Mouse (Mus musculus): Measurements from ENCODE around the gene Ppargc1a. TPM values are rescaled to one million over a fixed set of nuclear protein-coding genes. Genes with fewer than 3 reads are reported as not detected.

Ppargc1a gene
- polyA plus RNA-seq, 1 experiment from 2014 or later: 16.7 TPM

GRCm38 (mm10) chr5:51582618-51583017 lies 15.1 kb upstream of the Ppargc1a start:
- WGBS: 66% methylated on average over 5 of the region's 5 CpGs
- H3K4me1 ChIP-seq: no peaks in the 10 kb centered on the region
- no peak overlapping the region for H3K4me2 ChIP-seq
- ATAC-seq (replicated peaks): no peak; the same call in 1 of the 2 replicates
- H3K9ac ChIP-seq: no peak overlapping the region
- no peak overlapping the region for H3K4me3 ChIP-seq
- no peaks in the 10 kb centered on the region for H3K9me3 ChIP-seq
- H3K27me3 ChIP-seq (replicated peaks): no peaks in the 10 kb centered on the region
- H3K36me3 ChIP-seq (replicated peaks): no peaks in the 10 kb centered on the region
- no peak overlapping the region for H3K27ac ChIP-seq

DNA sequence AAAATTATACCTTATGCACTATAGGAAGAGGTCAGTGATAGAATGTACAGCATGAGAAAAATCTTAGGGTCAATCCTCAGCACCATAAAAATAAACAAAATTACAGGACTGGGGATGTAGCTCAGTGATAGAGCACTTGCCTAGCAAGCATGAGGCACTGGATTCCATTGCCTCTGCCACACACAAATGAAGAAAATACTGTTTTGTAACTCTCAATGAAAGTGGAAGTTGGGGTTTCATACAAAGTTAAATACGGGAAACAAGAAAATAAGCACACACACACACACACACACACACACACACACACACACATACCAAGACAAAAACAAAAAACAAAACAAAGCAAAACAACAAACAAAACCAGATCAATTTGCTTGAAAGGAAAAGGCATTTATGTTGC lies 10.1 kb upstream of the Ppargc1a start:
- Histone ChIP-seq H3K27ac (no peak overlapping the region), H3K4me1 (no peaks in the 10 kb centered on the region), H3K9ac (no peak overlapping the region), H3K9me3 (no peaks in the 10 kb centered on the region), H3K4me3 (no peak overlapping the region), H3K4me2 (no peak overlapping the region), H3K27me3 (replicated peaks) (no peaks in the 10 kb centered on the region), H3K36me3 (replicated peaks) (no peaks in the 10 kb centered on the region)
- WGBS: 92% methylated on average over 1 of the region's 1 CpGs
- ATAC-seq (replicated peaks): no peak

- H3K9me3 ChIP-seq: no peaks in the 10 kb centered on the region
- no peaks in the 10 kb centered on the region for H3K36me3 ChIP-seq (replicated peaks)
- H3K4me2 ChIP-seq: no peak overlapping the region
- 42% methylated on average over 2 of the region's 2 CpGs for WGBS
- H3K4me3 ChIP-seq: no peak overlapping the region
- no peaks in the 10 kb centered on the region for H3K27me3 ChIP-seq (replicated peaks)
- H3K9ac ChIP-seq: no peak overlapping the region
- no peaks in the 10 kb centered on the region for H3K4me1 ChIP-seq
- no peak for ATAC-seq (replicated peaks)
- H3K27ac ChIP-seq: no peak overlapping the region
Observed at GRCm38 (mm10) chr5:51573770-51574169, 6.2 kb upstream of the Ppargc1a start.

DNA sequence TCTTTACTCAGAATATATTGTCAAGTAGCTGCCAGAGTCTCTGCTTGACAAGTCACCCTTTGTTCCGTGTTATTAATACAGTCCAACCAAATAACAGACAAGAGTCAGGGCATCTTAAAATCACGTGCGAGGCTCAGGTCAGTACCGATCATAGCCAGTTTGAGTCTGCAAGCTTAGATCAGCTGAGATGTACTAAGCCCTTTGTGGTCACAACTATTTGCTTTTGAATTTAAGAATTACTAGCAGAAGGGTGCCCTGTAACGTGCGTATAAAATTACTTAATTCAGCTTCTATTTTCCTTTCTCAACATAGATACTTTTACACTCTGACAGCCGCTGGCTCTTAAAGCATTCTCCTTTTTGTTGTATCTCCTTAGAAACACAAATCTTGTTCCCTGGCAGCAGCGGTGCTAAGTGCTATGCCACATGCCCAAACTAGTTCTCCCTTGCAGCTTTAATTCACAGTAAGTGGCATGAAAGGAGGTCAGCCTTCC lies 718 bp upstream of the Ppargc1a start:
- Histone ChIP-seq H3K4me2 (peak overlapping the region; percentile 18), H3K9ac (no peak overlapping the region), H3K27me3 (replicated peaks) (no peaks in the 10 kb centered on the region), H3K27ac (no peak overlapping the region), H3K36me3 (replicated peaks) (no peaks in the 10 kb centered on the region), H3K9me3 (no peaks in the 10 kb centered on the region), H3K4me1 (peaks cover 14% of the 10 kb centered on the region), H3K4me3 (no peak overlapping the region)
- WGBS: 16% methylated on average over 8 of the region's 8 CpGs
- peak; percentile 79 for ATAC-seq (replicated peaks)

DNA sequence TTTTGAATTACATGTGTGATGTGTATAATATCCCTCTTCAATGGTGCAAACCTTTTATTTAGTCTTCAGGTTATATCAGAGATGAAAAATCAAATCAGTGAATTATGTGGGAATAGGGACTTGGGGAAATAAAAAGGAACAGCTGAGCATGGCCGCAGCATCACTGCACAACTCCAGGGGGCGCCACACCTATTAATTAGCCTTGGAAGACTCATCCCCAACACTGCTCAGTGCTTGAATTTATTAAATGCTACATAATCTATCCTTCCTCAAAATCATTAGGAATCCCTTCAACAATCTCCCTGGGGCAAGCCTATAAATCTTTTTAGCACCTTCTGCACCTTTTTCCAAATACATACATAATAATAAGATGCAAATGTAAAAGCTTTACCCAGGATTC lies 1.9 kb downstream of the Ppargc1a start:
- H3K27me3 ChIP-seq (replicated peaks): 0 out of 2 replicates have a peak, but pooled peaks cover 3% of the 10 kb centered on the region
- no peak overlapping the region for H3K27ac ChIP-seq
- H3K9ac ChIP-seq: no peak overlapping the region
- 73% methylated on average over 2 of the region's 2 CpGs for WGBS
- no peaks in the 10 kb centered on the region for H3K9me3 ChIP-seq
- ATAC-seq (replicated peaks): no peak
- no peak overlapping the region for H3K4me3 ChIP-seq
- no peaks in the 10 kb centered on the region for H3K36me3 ChIP-seq (replicated peaks)
- H3K4me2 ChIP-seq: no peak overlapping the region
- H3K4me1 ChIP-seq: peaks cover 14% of the 10 kb centered on the region

DNA sequence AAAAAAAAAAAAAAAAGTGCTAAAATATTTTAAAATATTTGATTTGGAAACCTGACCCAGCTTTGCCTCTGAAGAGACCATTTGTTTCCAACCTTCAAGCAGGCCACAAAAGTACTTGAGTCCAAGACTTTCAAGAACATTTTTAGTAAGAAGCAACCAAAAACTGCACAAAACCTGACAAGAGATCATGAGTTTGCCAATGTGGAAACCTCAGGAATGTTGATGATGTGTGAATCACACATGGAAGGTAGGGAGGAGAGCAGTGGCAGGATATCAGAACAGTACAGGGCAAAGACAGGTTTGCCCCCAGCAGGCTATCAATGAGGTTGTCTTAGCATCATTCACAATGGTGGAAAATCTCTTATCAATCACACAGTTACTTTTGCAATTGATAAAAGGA lies 2.5 kb downstream of the Ppargc1a start:
- H3K4me3 ChIP-seq: no peak overlapping the region
- H3K27me3 ChIP-seq (replicated peaks): 0 out of 2 replicates have a peak, but pooled peaks cover 3% of the 10 kb centered on the region
- H3K4me2 ChIP-seq: no peak overlapping the region
- H3K36me3 ChIP-seq (replicated peaks): no peaks in the 10 kb centered on the region
- H3K27ac ChIP-seq: no peak overlapping the region
- no peak overlapping the region for H3K9ac ChIP-seq
- H3K4me1 ChIP-seq: peaks cover 14% of the 10 kb centered on the region
- H3K9me3 ChIP-seq: no peaks in the 10 kb centered on the region
- ATAC-seq (replicated peaks): no peak

- Histone ChIP-seq H3K4me2 (no peak overlapping the region), H3K36me3 (replicated peaks) (no peaks in the 10 kb centered on the region), H3K9me3 (no peaks in the 10 kb centered on the region), H3K9ac (no peak overlapping the region), H3K27ac (no peak overlapping the region), H3K4me3 (no peak overlapping the region), H3K27me3 (replicated peaks) (0 out of 2 replicates have a peak, but pooled peaks cover 3% of the 10 kb centered on the region), H3K4me1 (peaks cover 13% of the 10 kb centered on the region)
- no peak for ATAC-seq (replicated peaks)
- 91% methylated on average over 3 of the region's 3 CpGs for WGBS
Observed at GRCm38 (mm10) chr5:51563574-51563973, 4.0 kb downstream of the Ppargc1a start.

DNA sequence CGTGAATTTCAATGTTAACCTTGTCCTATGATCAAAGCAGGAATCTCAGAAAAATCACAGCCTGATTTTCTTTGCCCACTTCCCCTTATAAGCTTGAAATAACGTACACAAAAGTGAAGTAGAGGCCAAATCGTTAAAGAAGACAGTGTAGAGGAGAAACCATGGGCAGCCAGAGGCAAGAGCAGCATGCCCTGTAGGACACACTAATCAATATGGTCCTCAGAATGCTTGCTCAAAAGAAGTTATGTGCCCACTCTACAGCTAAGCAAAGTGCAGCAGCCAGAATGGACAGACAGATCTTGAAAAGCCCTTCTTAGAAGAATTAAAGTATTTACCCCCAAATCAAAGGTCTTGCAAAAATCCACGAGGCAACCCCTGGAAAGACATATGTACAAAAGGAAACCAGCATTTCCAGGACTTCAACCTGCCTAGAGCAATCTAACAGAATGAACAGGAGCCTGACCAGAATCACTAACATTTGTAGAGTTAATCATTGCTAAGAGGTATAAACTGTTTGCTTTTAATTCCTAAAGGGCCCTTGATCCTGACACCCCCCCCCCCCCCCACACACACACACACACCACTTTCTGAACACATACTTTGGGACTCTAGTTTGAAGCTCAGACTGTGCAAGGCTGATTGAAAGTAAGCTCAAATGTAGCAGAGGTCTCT lies 9.8 kb downstream of the Ppargc1a start:
- Histone ChIP-seq H3K27me3 (replicated peaks) (0 out of 2 replicates have a peak, but pooled peaks cover 3% of the 10 kb centered on the region), H3K36me3 (replicated peaks) (no peaks in the 10 kb centered on the region), H3K4me1 (peaks cover 14% of the 10 kb centered on the region), H3K4me2 (no peak overlapping the region), H3K9me3 (no peaks in the 10 kb centered on the region), H3K9ac (no peak overlapping the region), H3K27ac (no peak overlapping the region), H3K4me3 (no peak overlapping the region)
- WGBS: 72% methylated on average over 4 of the region's 4 CpGs
- no peak for ATAC-seq (replicated peaks)

DNA sequence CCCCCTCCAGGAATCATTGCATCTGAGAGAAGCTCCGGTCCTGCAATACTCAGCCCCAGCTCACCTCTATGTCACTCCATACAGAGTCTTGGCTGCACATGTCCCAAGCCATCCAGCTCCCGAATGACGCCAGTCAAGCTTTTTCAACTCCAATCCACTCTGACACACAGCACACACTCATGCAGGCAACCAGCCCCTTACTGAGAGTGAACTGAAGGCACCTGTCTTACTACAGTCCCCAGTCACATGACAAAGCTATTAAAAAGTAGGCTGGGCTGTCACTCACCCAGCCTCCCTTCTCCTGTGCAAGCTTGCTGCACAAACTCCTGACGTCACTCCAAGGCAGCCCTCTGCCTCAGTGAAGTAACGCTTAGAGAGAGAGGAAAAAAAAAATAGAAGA lies 13.9 kb downstream of the Ppargc1a start:
- H3K4me1 ChIP-seq: peaks cover 20% of the 10 kb centered on the region
- H3K36me3 ChIP-seq (replicated peaks): no peaks in the 10 kb centered on the region
- peak; percentile 87 for ATAC-seq (replicated peaks)
- peak overlapping the region; percentile 76 for H3K4me2 ChIP-seq
- H3K9ac ChIP-seq: peak overlapping the region; percentile 19; the same call in 1 of the 2 replicates
- no peak overlapping the region for H3K27ac ChIP-seq
- under 1% methylated on average over 5 of the region's 5 CpGs for WGBS
- no peaks in the 10 kb centered on the region for H3K9me3 ChIP-seq
- H3K4me3 ChIP-seq: peak overlapping the region; percentile 46
- no peaks in the 10 kb centered on the region; the same call in 1 of the 2 replicates for H3K27me3 ChIP-seq (replicated peaks)

DNA sequence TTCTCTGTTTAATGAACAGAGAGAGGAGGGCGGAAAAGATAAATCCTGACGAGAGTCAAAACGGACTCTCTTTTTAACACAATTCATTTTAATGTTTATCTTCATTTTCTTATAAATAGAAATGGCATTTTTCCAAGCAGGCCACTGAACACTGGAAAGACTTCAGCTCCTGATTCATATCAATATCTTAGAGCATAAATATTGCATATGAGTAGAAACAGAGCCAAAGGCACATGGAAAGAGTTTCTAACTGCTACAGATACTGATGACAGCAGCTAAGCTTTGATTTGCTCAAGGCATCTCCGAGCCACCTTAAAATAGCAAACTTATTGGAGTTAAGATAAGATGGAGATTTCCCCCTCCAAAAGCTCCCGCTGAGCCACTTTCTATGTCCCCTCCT lies 14.3 kb downstream of the Ppargc1a start:
- peak overlapping the region; percentile 46 for H3K4me3 ChIP-seq
- no peaks in the 10 kb centered on the region for H3K9me3 ChIP-seq
- H3K36me3 ChIP-seq (replicated peaks): no peaks in the 10 kb centered on the region
- H3K9ac ChIP-seq: peak overlapping the region; percentile 19; the same call in 1 of the 2 replicates
- 0 out of 2 replicates have a peak, but pooled peaks have one; percentile 7 for ATAC-seq (replicated peaks)
- peak overlapping the region; percentile 76 for H3K4me2 ChIP-seq
- 5% methylated on average over 5 of the region's 5 CpGs for WGBS
- H3K27ac ChIP-seq: peak overlapping the region; percentile 58
- no peaks in the 10 kb centered on the region; the same call in 1 of the 2 replicates for H3K27me3 ChIP-seq (replicated peaks)
- peaks cover 20% of the 10 kb centered on the region for H3K4me1 ChIP-seq

GRCm38 (mm10) chr5:51552483-51553091 lies 14.9 kb downstream of the Ppargc1a start:
- 1% methylated on average over 24 of the region's 24 CpGs for WGBS
- H3K4me2 ChIP-seq: peak overlapping the region; percentile 76
- H3K27ac ChIP-seq: peak overlapping the region; percentile 58

GRCm38 (mm10) chr5:51551852-51552482 lies 15.6 kb downstream of the Ppargc1a start:
- ATAC-seq (replicated peaks): no peak
- Histone ChIP-seq H3K4me3 (peak overlapping the region; percentile 46), H3K9me3 (no peaks in the 10 kb centered on the region), H3K27me3 (replicated peaks) (no peaks in the 10 kb centered on the region; the same call in 1 of the 2 replicates), H3K9ac (no peak overlapping the region), H3K4me1 (peaks cover 20% of the 10 kb centered on the region), H3K36me3 (replicated peaks) (no peaks in the 10 kb centered on the region), H3K4me2 (peak overlapping the region; percentile 76), H3K27ac (0 out of 2 replicates have a peak overlapping the region, but pooled peaks have one; percentile 58)
- WGBS: 11% methylated on average over 12 of the region's 12 CpGs

More at GRCm38 (mm10) chr5:51552483-51553091, 14.9 kb downstream of the Ppargc1a start:
- Histone ChIP-seq H3K27me3 (replicated peaks) (no peaks in the 10 kb centered on the region; the same call in 1 of the 2 replicates), H3K9me3 (no peaks in the 10 kb centered on the region), H3K36me3 (replicated peaks) (no peaks in the 10 kb centered on the region), H3K4me1 (peaks cover 20% of the 10 kb centered on the region), H3K9ac (peak overlapping the region; percentile 19; the same call in 1 of the 2 replicates), H3K4me3 (peak overlapping the region; percentile 46)
- ATAC-seq (replicated peaks): peak; percentile 74
